ENCODE assay signal across 9 mouse cellular contexts in the genomic region with DNA sequence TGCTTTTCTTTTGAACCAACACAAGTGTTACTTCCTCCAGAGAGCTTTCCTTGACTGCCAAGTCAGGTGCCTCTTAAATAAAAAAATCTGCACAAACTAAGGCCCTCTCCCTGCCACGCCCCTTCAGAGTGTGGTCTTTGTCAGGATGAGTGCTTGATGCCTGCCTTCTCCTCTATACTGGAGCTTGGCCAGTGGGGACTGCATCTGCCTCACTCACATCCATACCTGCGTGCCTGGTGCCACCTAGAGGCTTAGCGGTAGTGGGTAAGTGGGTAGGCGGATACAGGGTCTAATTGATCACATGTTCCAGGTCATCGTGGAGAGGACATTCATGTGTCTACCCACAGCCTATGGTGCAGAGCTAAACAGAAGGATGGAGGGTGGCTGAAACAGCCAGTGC. TPM values are rescaled to one million over a fixed set of nuclear protein-coding genes. Genes with fewer than 3 reads are reported as not detected.
A peak's percentile ranks its signal among the peaks of the same experiment; 100 is the strongest.
DNase-seq lines count a peak whose midpoint lies in the region; ATAC-seq lines count a peak whose summit lies in the region.
"Had no signal": no experiment of that assay in that cellular context is flagged by ENCODE, and none has a peak within 500 bp of the region (broad histone marks: within the 10 kb centered on the region; RNA-seq: fewer than 3 reads in every experiment).

No protein-coding gene starts in this region.

- H3K27ac ChIP-seq in kidney, embryonic 15.5 days: no peak overlapping the region
- no peak overlapping the region for H3K27ac ChIP-seq in forebrain, embryonic 12.5 days
- H3K27ac ChIP-seq: limb, embryonic 12.5 days had no signal

- no peaks in the 10 kb centered on the region for H3K9me3 ChIP-seq in kidney, embryonic 15.5 days (replicated peaks)
- no peaks in the 10 kb centered on the region for H3K9me3 ChIP-seq in forebrain, embryonic 12.5 days
- H3K9me3 ChIP-seq: limb, embryonic 12.5 days had no signal

- no peak overlapping the region for H3K4me3 ChIP-seq in kidney, embryonic 15.5 days (replicated peaks)
- H3K4me3 ChIP-seq in forebrain, embryonic 12.5 days (replicated peaks): no peak overlapping the region
- H3K4me3 ChIP-seq: limb, embryonic 12.5 days had no signal

- peak; percentile 25 for DNase-seq in kidney, adult 9 months
- DNase-seq in NIH3T3 (ENCODE audit: low read depth): peak; percentile 35
- peak; percentile 35 for DNase-seq in kidney, postnatal 10 days
- peak; percentile 32 for DNase-seq in naive thymus-derived CD4-positive, alpha-beta T cell, adult 2 months (ENCODE audit: low read depth)
- DNase-seq in urinary bladder, postnatal 14 days (ENCODE audit: low spot score): no peak

- H3K36me3 ChIP-seq in kidney, embryonic 15.5 days: no peaks in the 10 kb centered on the region
- no peaks in the 10 kb centered on the region for H3K36me3 ChIP-seq in forebrain, embryonic 12.5 days (replicated peaks)
- H3K36me3 ChIP-seq: limb, embryonic 12.5 days had no signal

- ATAC-seq in kidney, embryonic 15.5 days (replicated peaks; ENCODE audit: low FRiP score): no peak; the same call in 1 of the 2 replicates
- ATAC-seq in forebrain, embryonic 12.5 days (ENCODE audit: low FRiP score): no peak
- ATAC-seq in erythroid progenitor cell, adult 5-6 weeks (replicated peaks; ENCODE audit: low FRiP score, poor library complexity, severe bottlenecking): no peak

- H3K27me3 ChIP-seq in kidney, embryonic 15.5 days: no peaks in the 10 kb centered on the region
- H3K27me3 ChIP-seq in forebrain, embryonic 12.5 days: no peaks in the 10 kb centered on the region
- H3K27me3 ChIP-seq: limb, embryonic 12.5 days had no signal

- no peak overlapping the region for H3K9ac ChIP-seq in kidney, embryonic 15.5 days
- H3K9ac ChIP-seq in forebrain, embryonic 12.5 days: no peak overlapping the region
- H3K9ac ChIP-seq: limb, embryonic 12.5 days had no signal

- 69% methylated on average over 5 of the region's 5 CpGs for WGBS in kidney, embryonic 15.5 days
- 53% methylated on average over 5 of the region's 5 CpGs for WGBS in forebrain, embryonic 12.5 days

- 0 out of 2 replicates have a peak, but pooled peaks cover 2% of the 10 kb centered on the region for H3K4me1 ChIP-seq in kidney, embryonic 15.5 days
- no peaks in the 10 kb centered on the region for H3K4me1 ChIP-seq in forebrain, embryonic 12.5 days
- H3K4me1 ChIP-seq: limb, embryonic 12.5 days had no signal

- H3K4me2 ChIP-seq in kidney, embryonic 15.5 days: no peak overlapping the region
- H3K4me2 ChIP-seq in forebrain, embryonic 12.5 days: no peak overlapping the region
- H3K4me2 ChIP-seq: limb, embryonic 12.5 days had no signal

RNA-seq across cellular contexts. Expression of a gene that starts 15.4 kb away (rescaled TPM):
- polyA plus RNA-seq in kidney, embryonic 15.5 days (2015; fragmentation: Nextera tagmentation; extraction: Ambion mirVana): not detected in 2 replicates
- polyA plus RNA-seq in forebrain, embryonic 12.5 days (2016; fragmentation: Nextera tagmentation; extraction: Ambion mirVana): not detected in 2 replicates
- not detected in 2 replicates for total RNA-seq in erythroid progenitor cell, adult 5-6 weeks (2015; ENCODE audit: low replicate concordance)
- 0.51 TPM in 1 of 2 replicates, not detected in the other for total RNA-seq in erythroid progenitor cell, adult 5-6 weeks (2017; ENCODE audit: low replicate concordance)

RNA-seq across cellular contexts. Expression of a gene that starts 54.0 kb away (rescaled TPM):
- polyA plus RNA-seq in kidney, embryonic 15.5 days (2015; fragmentation: Nextera tagmentation; extraction: Ambion mirVana): 234 and 269 TPM in 2 replicates
- polyA plus RNA-seq in forebrain, embryonic 12.5 days (2016; fragmentation: Nextera tagmentation; extraction: Ambion mirVana): 385 and 409 TPM in 2 replicates
- 75.0 and 109 TPM in 2 replicates for total RNA-seq in erythroid progenitor cell, adult 5-6 weeks (2015; ENCODE audit: low replicate concordance)
- total RNA-seq in erythroid progenitor cell, adult 5-6 weeks (2017; ENCODE audit: low replicate concordance): 87.6 and 151 TPM in 2 replicates
